Mouse (Mus musculus): Measurements from ENCODE around the gene Safb2. TPM values are rescaled to one million over a fixed set of nuclear protein-coding genes. Genes with fewer than 3 reads are reported as not detected.
A peak's percentile ranks its signal among the peaks of the same experiment; 100 is the strongest.

The Safb2 gene
- polyA plus RNA-seq, 2 experiments = 16.8 to 40.2 TPM

- ATAC-seq (ENCODE audit: insufficient read depth) (peak; percentile 80), DNase-seq (ENCODE audit: low read depth in 3 of 3, low spot score in 3 of 3) (peak; percentile 92 to 96 (median 95))
- TF ChIP-seq EP300 (IDR thresholded peaks at IDR 0.05; ENCODE audit: low read depth) = no peak
- peak; percentile 85 for TF ChIP-seq CTCF (IDR thresholded peaks at IDR 0.05; ENCODE audit: low read depth)
- Histone ChIP-seq H3K4me3 (ENCODE audit: insufficient read depth in 1 of 2, low read depth in 2 of 2, low read length in 2 of 2) (peak within 1 kb of the TSS; percentile 79), H3K36me3 (replicated peaks; ENCODE audit: control insufficient read depth, insufficient read depth, low read depth) (peaks cover 32% of the 10 kb centered on the region), H3K27ac (peak within 1 kb of the TSS; percentile 62), H3K4me2 (ENCODE audit: low read depth) (peak within 1 kb of the TSS; percentile 87), H3K9me3 (ENCODE audit: control insufficient read depth, low read length) (no peaks in the 10 kb centered on the region), H3K9ac (replicated peaks) (peak within 1 kb of the TSS; percentile 81), H3K27me3 (ENCODE audit: control insufficient read depth, insufficient read depth, low read length) (no peaks in the 10 kb centered on the region), H3K4me1 (replicated peaks; ENCODE audit: control insufficient read depth in 2 of 2, insufficient read depth in 2 of 2, low read length in 1 of 2) (peaks cover 23 to 28% of the 10 kb centered on the region in 2 experiments)
- WGBS (ENCODE audit: insufficient replicate concordance) = under 1% methylated on average over 44 of the region's 44 CpGs
These were observed 25.2 kb upstream of the Safb2 start, which contains the start of gene 2410015M20Rik for GRCm38 (mm10) chr17:56609452-56610171. TSS of gene 2410015M20Rik (minus strand) at chr17:56609771.

GRCm38 (mm10) chr17:56608699-56609098 lies 24.3 kb upstream of the Safb2 start:
- ATAC-seq (ENCODE audit: insufficient read depth) = no peak
- Histone ChIP-seq H3K4me3 (ENCODE audit: insufficient read depth in 1 of 2, low read depth in 2 of 2, low read length in 2 of 2) (peak overlapping the region; percentile 79), H3K27me3 (ENCODE audit: control insufficient read depth, insufficient read depth, low read length) (no peaks in the 10 kb centered on the region), H3K9me3 (ENCODE audit: control insufficient read depth, low read length) (no peaks in the 10 kb centered on the region), H3K4me2 (ENCODE audit: low read depth) (peak overlapping the region; percentile 87), H3K27ac (peak overlapping the region; percentile 14), H3K36me3 (replicated peaks; ENCODE audit: control insufficient read depth, insufficient read depth, low read depth) (peaks cover 37% of the 10 kb centered on the region), H3K4me1 (replicated peaks; ENCODE audit: control insufficient read depth in 2 of 2, insufficient read depth in 2 of 2, low read length in 1 of 2) (peaks cover 21 to 25% of the 10 kb centered on the region in 2 experiments), H3K9ac (replicated peaks) (peak overlapping the region; percentile 81)
- WGBS (ENCODE audit: insufficient replicate concordance) = 27% methylated on average over 5 of the region's 5 CpGs
- no peak for TF ChIP-seq CTCF (IDR thresholded peaks at IDR 0.05; ENCODE audit: low read depth)
- TF ChIP-seq EP300 (IDR thresholded peaks at IDR 0.05; ENCODE audit: low read depth) = no peak
- no peak for DNase-seq (ENCODE audit: low read depth in 3 of 3, low spot score in 3 of 3)

- Histone ChIP-seq H3K4me3 (ENCODE audit: insufficient read depth in 1 of 2, low read depth in 2 of 2, low read length in 2 of 2) (no peak overlapping the region), H3K36me3 (replicated peaks; ENCODE audit: control insufficient read depth, insufficient read depth, low read depth) (peaks cover 48% of the 10 kb centered on the region), H3K4me2 (ENCODE audit: low read depth) (no peak overlapping the region), H3K9ac (replicated peaks) (no peak overlapping the region), H3K27me3 (ENCODE audit: control insufficient read depth, insufficient read depth, low read length) (no peaks in the 10 kb centered on the region), H3K9me3 (ENCODE audit: control insufficient read depth, low read length) (no peaks in the 10 kb centered on the region), H3K4me1 (replicated peaks; ENCODE audit: control insufficient read depth in 2 of 2, insufficient read depth in 2 of 2, low read length in 1 of 2) (peaks cover 18 to 23% of the 10 kb centered on the region in 2 experiments), H3K27ac (no peak overlapping the region)
- WGBS (ENCODE audit: insufficient replicate concordance) = 77% methylated on average over 3 of the region's 3 CpGs
- ATAC-seq (ENCODE audit: insufficient read depth) (no peak), DNase-seq (ENCODE audit: low read depth in 3 of 3, low spot score in 3 of 3) (no peak)
- TF ChIP-seq EP300 (IDR thresholded peaks at IDR 0.05; ENCODE audit: low read depth) (no peak), CTCF (IDR thresholded peaks at IDR 0.05; ENCODE audit: low read depth) (no peak)
These were observed 23.2 kb upstream of the Safb2 start for GRCm38 (mm10) chr17:56607521-56608062.

GRCm38 (mm10) chr17:56605431-56605830 lies 21.0 kb upstream of the Safb2 start:
- Histone ChIP-seq H3K4me2 (ENCODE audit: low read depth) (no peak overlapping the region), H3K4me1 (replicated peaks; ENCODE audit: control insufficient read depth in 2 of 2, insufficient read depth in 2 of 2, low read length in 1 of 2) (peaks cover 7% of the 10 kb centered on the region in 2 experiments; a peak in 3 of 4 replicates), H3K9me3 (ENCODE audit: control insufficient read depth, low read length) (no peaks in the 10 kb centered on the region), H3K9ac (replicated peaks) (no peak overlapping the region), H3K36me3 (replicated peaks; ENCODE audit: control insufficient read depth, insufficient read depth, low read depth) (peaks cover 68% of the 10 kb centered on the region), H3K27ac (no peak overlapping the region), H3K27me3 (ENCODE audit: control insufficient read depth, insufficient read depth, low read length) (no peaks in the 10 kb centered on the region), H3K4me3 (ENCODE audit: insufficient read depth in 1 of 2, low read depth in 2 of 2, low read length in 2 of 2) (no peak overlapping the region)
- ATAC-seq (ENCODE audit: insufficient read depth) (no peak), DNase-seq (ENCODE audit: low read depth in 3 of 3, low spot score in 3 of 3) (no peak)
- WGBS (ENCODE audit: insufficient replicate concordance) = 88% methylated on average over 9 of the region's 9 CpGs
- TF ChIP-seq EP300 (IDR thresholded peaks at IDR 0.05; ENCODE audit: low read depth) = no peak
- no peak for TF ChIP-seq CTCF (IDR thresholded peaks at IDR 0.05; ENCODE audit: low read depth)

- no peak for DNase-seq (ENCODE audit: low read depth in 3 of 3, low spot score in 3 of 3)
- Histone ChIP-seq H3K4me3 (ENCODE audit: insufficient read depth in 1 of 2, low read depth in 2 of 2, low read length in 2 of 2) (no peak overlapping the region), H3K4me1 (replicated peaks; ENCODE audit: control insufficient read depth in 2 of 2, insufficient read depth in 2 of 2, low read length in 1 of 2) (0 out of 4 replicates have a peak, but pooled peaks cover 2% of the 10 kb centered on the region in 2 experiments), H3K9me3 (ENCODE audit: control insufficient read depth, low read length) (no peaks in the 10 kb centered on the region), H3K9ac (replicated peaks) (no peak overlapping the region), H3K27me3 (ENCODE audit: control insufficient read depth, insufficient read depth, low read length) (no peaks in the 10 kb centered on the region), H3K27ac (no peak overlapping the region), H3K36me3 (replicated peaks; ENCODE audit: control insufficient read depth, insufficient read depth, low read depth) (peaks cover 78% of the 10 kb centered on the region), H3K4me2 (ENCODE audit: low read depth) (no peak overlapping the region)
- TF ChIP-seq EP300 (IDR thresholded peaks at IDR 0.05; ENCODE audit: low read depth) = no peak
- no peak for TF ChIP-seq CTCF (IDR thresholded peaks at IDR 0.05; ENCODE audit: low read depth)
- 85% methylated on average over 3 of the region's 3 CpGs for WGBS (ENCODE audit: insufficient replicate concordance)
- ATAC-seq (ENCODE audit: insufficient read depth) = no peak
These were observed 20.0 kb upstream of the Safb2 start for GRCm38 (mm10) chr17:56604422-56604821.

Data from liver, embryonic 14.5 days (tissue).